Mouse (Mus musculus): ENCODE results near the gene Olfr33. TPM values are rescaled to one million over a fixed set of nuclear protein-coding genes. Genes with fewer than 3 reads are reported as not detected.

Gene Olfr33
- polyA plus RNA-seq, 1 experiment = not detected

- Histone ChIP-seq H3K4me3 (ENCODE audit: insufficient read depth, low read length) (no peak overlapping the region), H3K4me1 (ENCODE audit: control insufficient read depth, insufficient read depth, low read length) (no peaks in the 10 kb centered on the region), H3K27ac (ENCODE audit: insufficient read depth, low read length) (no peak overlapping the region)
- TF ChIP-seq CTCF (IDR thresholded peaks at IDR 0.05; ENCODE audit: borderline replicate concordance, insufficient read depth, low read length) (no peak), POLR2A (IDR thresholded peaks at IDR 0.05; ENCODE audit: low read depth, low read length) (no peak)
These were observed 37.0 kb downstream of the Olfr33 start for GRCm38 (mm10) chr7:102681916-102682315.

GRCm38 (mm10) chr7:102676225-102676624 lies 42.6 kb downstream of the Olfr33 start:
- no peak overlapping the region for H3K4me3 ChIP-seq (ENCODE audit: insufficient read depth, low read length)
- TF ChIP-seq CTCF (IDR thresholded peaks at IDR 0.05; ENCODE audit: borderline replicate concordance, insufficient read depth, low read length) (no peak), POLR2A (IDR thresholded peaks at IDR 0.05; ENCODE audit: low read depth, low read length) (no peak)

GRCm38 (mm10) chr7:102665378-102665777 lies 53.5 kb downstream of the Olfr33 start:
- H3K4me1 ChIP-seq (ENCODE audit: control insufficient read depth, insufficient read depth, low read length) = no peaks in the 10 kb centered on the region
- no peak overlapping the region for H3K27ac ChIP-seq (ENCODE audit: insufficient read depth, low read length)
- TF ChIP-seq POLR2A (IDR thresholded peaks at IDR 0.05; ENCODE audit: low read depth, low read length) (no peak), CTCF (IDR thresholded peaks at IDR 0.05; ENCODE audit: borderline replicate concordance, insufficient read depth, low read length) (no peak)
- H3K4me3 ChIP-seq (ENCODE audit: insufficient read depth, low read length) = no peak overlapping the region

More at GRCm38 (mm10) chr7:102676225-102676624, 42.6 kb downstream of the Olfr33 start:
- no peak overlapping the region for H3K27ac ChIP-seq (ENCODE audit: insufficient read depth, low read length)
- no peaks in the 10 kb centered on the region for H3K4me1 ChIP-seq (ENCODE audit: control insufficient read depth, insufficient read depth, low read length)

- Histone ChIP-seq H3K27ac (ENCODE audit: insufficient read depth, low read length) (no peak within 1 kb of the TSS), H3K4me3 (ENCODE audit: insufficient read depth, low read length) (no peak within 1 kb of the TSS), H3K4me1 (ENCODE audit: control insufficient read depth, insufficient read depth, low read length) (no peaks in the 10 kb centered on the region)
- no peak for TF ChIP-seq POLR2A (IDR thresholded peaks at IDR 0.05; ENCODE audit: low read depth, low read length)
- no peak for TF ChIP-seq CTCF (IDR thresholded peaks at IDR 0.05; ENCODE audit: borderline replicate concordance, insufficient read depth, low read length)
These were observed 54.3 kb downstream of the Olfr33 start, which contains the start of gene Olfr556 for GRCm38 (mm10) chr7:102664599-102664998. Olfr556 (plus strand) TSS chr7:102664899.

Other genes starting within 250 kb of the Olfr33 start
- not detected in 2 replicates for gene Olfr543, start 237.4 kb downstream of the Olfr33 start, polyA plus RNA-seq (2011; ENCODE audit: insufficient read length, low read depth, missing spikeins)
- gene Olfr544, start 230.8 kb downstream of the Olfr33 start, polyA plus RNA-seq (2011; ENCODE audit: insufficient read length, low read depth, missing spikeins) = not detected in 2 replicates
- gene Olfr545, start 219.5 kb downstream of the Olfr33 start, polyA plus RNA-seq (2011; ENCODE audit: insufficient read length, low read depth, missing spikeins) = not detected in 2 replicates
- not detected in 2 replicates for gene Olfr547, start 184.3 kb downstream of the Olfr33 start, polyA plus RNA-seq (2011; ENCODE audit: insufficient read length, low read depth, missing spikeins)
- gene Olfr548-ps1, start 178.2 kb downstream of the Olfr33 start, polyA plus RNA-seq (2011; ENCODE audit: insufficient read length, low read depth, missing spikeins) = not detected in 2 replicates
- not detected in 2 replicates for gene Olfr549, start 169.2 kb downstream of the Olfr33 start, polyA plus RNA-seq (2011; ENCODE audit: insufficient read length, low read depth, missing spikeins)
- 8.4 and 8.8 TPM in 2 replicates for gene Trim21, start 153.6 kb downstream of the Olfr33 start, polyA plus RNA-seq (2011; ENCODE audit: insufficient read length, low read depth, missing spikeins)
- not detected in 2 replicates for gene Olfr550, start 147.6 kb downstream of the Olfr33 start, polyA plus RNA-seq (2011; ENCODE audit: insufficient read length, low read depth, missing spikeins)
- not detected in 2 replicates for gene Olfr551, start 127.2 kb downstream of the Olfr33 start, polyA plus RNA-seq (2011; ENCODE audit: insufficient read length, low read depth, missing spikeins)
- not detected in 2 replicates for gene Olfr552, start 121.3 kb downstream of the Olfr33 start, polyA plus RNA-seq (2011; ENCODE audit: insufficient read length, low read depth, missing spikeins)
- not detected in 2 replicates for gene Olfr553, start 100.9 kb downstream of the Olfr33 start, polyA plus RNA-seq (2011; ENCODE audit: insufficient read length, low read depth, missing spikeins)
- not detected in 2 replicates for gene Olfr554, start 80.6 kb downstream of the Olfr33 start, polyA plus RNA-seq (2011; ENCODE audit: insufficient read length, low read depth, missing spikeins)
- gene Olfr555, start 60.2 kb downstream of the Olfr33 start, polyA plus RNA-seq (2011; ENCODE audit: insufficient read length, low read depth, missing spikeins) = not detected in 2 replicates
- gene Olfr556, start 54.2 kb downstream of the Olfr33 start, polyA plus RNA-seq (2011; ENCODE audit: insufficient read length, low read depth, missing spikeins) = not detected in 2 replicates
- 10.0 and 10.6 TPM in 2 replicates for gene Trim68, start 31.7 kb downstream of the Olfr33 start, polyA plus RNA-seq (2011; ENCODE audit: insufficient read length, low read depth, missing spikeins)
- gene Olfr557, start 23.2 kb downstream of the Olfr33 start, polyA plus RNA-seq (2011; ENCODE audit: insufficient read length, low read depth, missing spikeins) = not detected in 2 replicates
- gene Olfr558, start 16.9 kb downstream of the Olfr33 start, polyA plus RNA-seq (2011; ENCODE audit: insufficient read length, low read depth, missing spikeins) = not detected in 2 replicates
- gene Olfr559, start 8.4 kb upstream of the Olfr33 start, polyA plus RNA-seq (2011; ENCODE audit: insufficient read length, low read depth, missing spikeins) = not detected in 2 replicates
- not detected in 2 replicates for gene Olfr560, start 40.3 kb upstream of the Olfr33 start, polyA plus RNA-seq (2011; ENCODE audit: insufficient read length, low read depth, missing spikeins)
- not detected in 2 replicates for gene Olfr78, start 40.4 kb upstream of the Olfr33 start, polyA plus RNA-seq (2011; ENCODE audit: insufficient read length, low read depth, missing spikeins)
- not detected in 2 replicates for gene Olfr561, start 52.2 kb upstream of the Olfr33 start, polyA plus RNA-seq (2011; ENCODE audit: insufficient read length, low read depth, missing spikeins)
- gene Olfr564, start 84.4 kb upstream of the Olfr33 start, polyA plus RNA-seq (2011; ENCODE audit: insufficient read length, low read depth, missing spikeins) = not detected in 2 replicates
- not detected in 2 replicates for gene Olfr566, start 139.7 kb upstream of the Olfr33 start, polyA plus RNA-seq (2011; ENCODE audit: insufficient read length, low read depth, missing spikeins)
- gene Olfr568, start 158.1 kb upstream of the Olfr33 start, polyA plus RNA-seq (2011; ENCODE audit: insufficient read length, low read depth, missing spikeins) = not detected in 2 replicates
- gene Olfr569, start 171.8 kb upstream of the Olfr33 start, polyA plus RNA-seq (2011; ENCODE audit: insufficient read length, low read depth, missing spikeins) = not detected in 2 replicates
- not detected in 2 replicates for gene Olfr570, start 175.5 kb upstream of the Olfr33 start, polyA plus RNA-seq (2011; ENCODE audit: insufficient read length, low read depth, missing spikeins)
- 0.21 TPM in 1 of 2 replicates, not detected in the other for gene Olfr571, start 198.5 kb upstream of the Olfr33 start, polyA plus RNA-seq (2011; ENCODE audit: insufficient read length, low read depth, missing spikeins)
- gene Olfr572, start 205.3 kb upstream of the Olfr33 start, polyA plus RNA-seq (2011; ENCODE audit: insufficient read length, low read depth, missing spikeins) = not detected in 2 replicates
- not detected in 2 replicates for gene Olfr573-ps1, start 223.5 kb upstream of the Olfr33 start, polyA plus RNA-seq (2011; ENCODE audit: insufficient read length, low read depth, missing spikeins)
- not detected in 2 replicates for gene Olfr574, start 229.4 kb upstream of the Olfr33 start, polyA plus RNA-seq (2011; ENCODE audit: insufficient read length, low read depth, missing spikeins)
- gene Olfr575, start 239.7 kb upstream of the Olfr33 start, polyA plus RNA-seq (2011; ENCODE audit: insufficient read length, low read depth, missing spikeins) = not detected in 2 replicates
- not detected in 2 replicates for gene Olfr576, start 243.6 kb upstream of the Olfr33 start, polyA plus RNA-seq (2011; ENCODE audit: insufficient read length, low read depth, missing spikeins)

All from embryonic fibroblast, embryonic 13.5 days (primary cell).